Mouse (Mus musculus) heart, embryonic 13.5 days (tissue): Measurements from ENCODE around the gene Nr3c2. TPM values are rescaled to one million over a fixed set of nuclear protein-coding genes. Genes with fewer than 3 reads are reported as not detected.

Experiments used
- ATAC-seq: fragments of 200-750 bp; cut with Nextera tagmentation; 2 replicates; pipeline ENCODE4 v1.8.0; 2017; ENCODE audit warnings: moderate TSS enrichment; ENCODE audit not compliant: insufficient number of reproducible peaks, low FRiP score, low TSS enrichment; ENCODE audit errors: extremely low read depth
- H3K27ac ChIP-seq: fragments of 300-500 bp; sonication (generic); replicated peaks from 2 replicates; pipeline ENCODE4 v1.5.1; 2015; ENCODE audit warnings: moderate library complexity, mild to moderate bottlenecking, inconsistent platforms
- H3K27me3 ChIP-seq: fragments of 300-500 bp; sonication (generic); replicated peaks from 2 replicates; pipeline ENCODE4 v1.6.1; 2015; ENCODE audit warnings: mild to moderate bottlenecking, inconsistent platforms
- H3K36me3 ChIP-seq: fragments of 300-500 bp; sonication (generic); 2 replicates; pipeline ENCODE4 v1.6.1; 2015; ENCODE audit warnings: mild to moderate bottlenecking, inconsistent platforms
- H3K4me1 ChIP-seq: fragments of 300-500 bp; sonication (generic); 2 replicates; pipeline ENCODE4 v1.6.1; 2015; ENCODE audit warnings: inconsistent platforms
- H3K4me2 ChIP-seq: fragments of 300-500 bp; sonication (generic); 2 replicates; pipeline ENCODE4 v1.6.1; 2015; ENCODE audit warnings: inconsistent platforms, mild to moderate bottlenecking, moderate library complexity
- H3K4me3 ChIP-seq: fragments of 300-500 bp; sonication (generic); 2 replicates; pipeline ENCODE4 v1.5.1; 2015; ENCODE audit warnings: moderate library complexity, mild to moderate bottlenecking, inconsistent platforms
- H3K9ac ChIP-seq: fragments of 300-500 bp; sonication (generic); 2 replicates; pipeline ENCODE4 v1.6.1; 2015; ENCODE audit warnings: inconsistent platforms, mild to moderate bottlenecking, moderate library complexity
- H3K9me3 ChIP-seq: fragments of 300-500 bp; sonication (generic); 2 replicates; pipeline ENCODE4 v1.6.1; 2016; ENCODE audit warnings: inconsistent platforms
- WGBS: fragments of 180-500 bp; shearing (Covaris S2); methylation state at CpG from one replicate; pipeline ENCODE4 v1.1.7; 2015; ENCODE audit warnings: mixed read lengths; 5-methylcytosine and 5-hydroxymethylcytosine counted together
- polyA plus RNA-seq: library from polyadenylated mRNA; unstranded; fragments of >200 nt; fragmentation: Nextera tagmentation; extraction: Ambion mirVana; gene quantifications from 2 replicates; pipeline ENCODE4 v1.2.1, GENCODE M21; 2015

The Nr3c2 gene
- polyA plus RNA-seq: 3.2 and 3.9 TPM in 2 replicates

DNA sequence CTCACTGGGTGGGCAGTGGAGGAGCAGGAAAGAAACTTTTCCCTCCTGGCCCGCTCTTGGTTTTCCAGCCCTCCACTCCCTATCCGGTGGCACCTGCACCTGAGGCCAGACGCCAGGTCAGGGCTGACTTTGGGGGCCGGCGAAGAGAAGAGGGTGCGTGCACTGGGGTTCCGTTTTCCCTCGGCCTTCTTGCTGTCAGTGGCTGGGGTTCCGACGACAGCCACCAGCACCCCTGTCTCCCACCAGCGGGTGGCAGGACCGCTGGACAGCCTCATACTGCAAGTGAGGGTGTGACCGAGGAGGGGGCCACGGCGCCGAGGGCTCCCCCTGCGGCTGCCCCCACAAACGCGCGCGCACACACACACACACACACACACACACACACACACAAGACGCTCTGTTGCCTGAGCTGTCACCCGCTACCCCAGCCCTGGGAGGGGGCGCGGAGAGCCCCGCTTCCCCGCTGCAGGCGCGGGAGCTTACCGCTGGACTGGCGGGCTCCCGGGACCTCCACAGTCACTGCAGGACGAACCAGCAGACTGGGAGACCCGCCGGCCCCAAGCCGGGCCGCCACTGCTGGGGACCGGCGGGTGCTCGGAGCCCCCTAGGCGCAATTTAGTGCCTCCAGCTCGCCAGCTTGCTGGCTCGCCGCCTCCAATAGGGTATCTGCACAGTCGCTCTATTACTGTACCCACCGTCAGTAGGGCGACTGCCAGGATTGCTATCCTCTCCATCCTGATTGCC is at the start of gene Nr3c2:
TSS of gene Nr3c2 (plus strand) at position 32 of the 744 bp plus-strand sequence.
- H3K27ac ChIP-seq: no peak within 1 kb of the TSS
- H3K9me3 ChIP-seq: no peaks in the 10 kb centered on the region
- H3K4me2 ChIP-seq: peak within 1 kb of the TSS; percentile 100
- H3K9ac ChIP-seq: peak within 1 kb of the TSS; percentile 84
- no peak for ATAC-seq
- under 1% methylated on average over 39 of the region's 47 CpGs for WGBS
- H3K4me3 ChIP-seq: peak within 1 kb of the TSS; percentile 72
- H3K4me1 ChIP-seq: peaks cover 17% of the 10 kb centered on the region
- no peaks in the 10 kb centered on the region for H3K36me3 ChIP-seq
- H3K27me3 ChIP-seq: peaks cover 33% of the 10 kb centered on the region

DNA sequence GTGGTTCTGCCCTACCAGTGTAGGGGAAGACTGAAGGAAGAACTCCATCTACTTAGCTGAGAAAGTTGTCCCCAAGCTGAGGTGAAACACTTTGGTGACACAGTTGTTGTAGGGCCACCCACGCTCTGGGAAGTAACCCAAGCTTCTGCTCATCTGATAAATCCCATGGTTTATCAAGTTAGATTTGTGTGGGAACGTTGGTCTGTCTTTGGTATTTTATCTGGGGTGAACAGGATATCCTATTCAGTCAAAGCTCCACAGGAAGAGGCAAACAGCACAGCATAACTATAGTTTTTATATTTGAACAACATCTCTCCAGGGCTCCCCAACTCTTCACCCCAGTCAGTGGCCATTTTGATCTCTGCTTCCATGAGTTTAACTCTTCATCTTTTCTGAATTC is 40.7 kb upstream of the Nr3c2 start:
- 48% methylated on average over 2 of the region's 2 CpGs for WGBS
- no peak for ATAC-seq
- H3K27me3 ChIP-seq: no peaks in the 10 kb centered on the region

DNA sequence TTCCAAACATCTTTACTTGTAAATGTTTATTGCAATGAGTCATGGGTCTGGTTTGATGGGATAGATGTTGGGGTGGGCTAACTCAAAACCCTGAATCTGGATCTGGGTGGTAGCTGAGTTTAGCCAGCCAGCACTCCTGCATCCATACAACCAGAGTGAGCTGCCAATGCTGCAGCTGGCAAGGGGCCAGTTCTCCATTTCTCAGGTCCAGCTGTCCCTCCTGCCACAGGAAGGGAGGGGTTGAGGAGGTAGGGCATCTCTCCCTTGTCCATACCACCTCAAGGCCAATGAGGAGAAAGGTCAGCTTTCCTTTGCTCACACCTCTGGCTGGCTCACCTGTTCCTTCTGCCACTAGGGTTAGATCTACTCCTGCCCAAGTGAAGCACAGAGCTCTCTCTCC is 39.5 kb upstream of the Nr3c2 start:
- Histone ChIP-seq H3K9ac (no peak overlapping the region), H3K27me3 (no peaks in the 10 kb centered on the region), H3K27ac (no peak overlapping the region), H3K4me2 (no peak overlapping the region), H3K9me3 (no peaks in the 10 kb centered on the region), H3K4me1 (no peaks in the 10 kb centered on the region), H3K36me3 (no peaks in the 10 kb centered on the region), H3K4me3 (no peak overlapping the region)
- no peak for ATAC-seq

More for the DNA sequence above, 40.7 kb upstream of the Nr3c2 start:
- Histone ChIP-seq H3K36me3 (no peaks in the 10 kb centered on the region), H3K4me2 (no peak overlapping the region), H3K4me3 (no peak overlapping the region), H3K9ac (no peak overlapping the region), H3K27ac (no peak overlapping the region), H3K9me3 (no peaks in the 10 kb centered on the region), H3K4me1 (no peaks in the 10 kb centered on the region)

DNA sequence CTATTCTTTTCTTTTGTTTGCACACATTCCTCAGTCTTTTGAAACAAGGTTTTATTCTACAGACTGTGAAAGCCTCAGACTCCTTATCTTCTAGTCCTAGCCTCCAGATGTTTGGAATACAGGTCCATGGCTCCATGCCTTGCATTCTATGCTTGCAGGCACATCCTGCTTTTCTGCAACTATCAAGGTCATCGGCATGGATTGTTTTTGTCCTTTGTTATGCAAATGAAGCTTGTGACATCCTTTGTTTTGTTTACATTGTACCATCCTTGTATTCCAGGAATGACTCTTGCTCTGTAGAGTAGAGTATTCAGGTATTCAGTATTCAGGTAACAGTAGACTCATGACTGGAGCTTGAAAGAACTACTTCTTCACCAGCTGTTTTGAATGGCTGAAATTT is 36.2 kb upstream of the Nr3c2 start:
- H3K9me3 ChIP-seq: no peaks in the 10 kb centered on the region
- 74% methylated on average over 1 of the region's 1 CpGs for WGBS

DNA sequence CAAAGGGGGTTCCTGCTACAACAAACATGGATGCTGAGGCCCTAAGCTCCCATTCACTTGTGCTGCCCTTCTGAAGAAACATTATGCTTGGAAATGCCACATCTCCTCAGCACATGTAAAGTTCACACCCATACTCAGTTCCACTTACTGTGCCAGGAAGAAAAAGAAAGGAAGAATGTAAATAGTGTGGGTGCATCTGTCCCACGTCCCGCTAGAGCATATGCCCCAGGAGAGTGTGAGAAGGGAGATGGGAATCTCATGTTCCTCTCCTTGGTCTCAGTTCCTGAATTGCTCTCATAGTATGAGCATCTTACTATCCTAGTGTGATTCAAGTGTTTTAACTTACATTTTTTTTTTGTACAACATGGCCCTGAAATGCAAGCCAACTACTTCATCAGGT is 22.4 kb upstream of the Nr3c2 start:
- Histone ChIP-seq H3K9ac (no peak overlapping the region), H3K27ac (no peak overlapping the region), H3K36me3 (no peaks in the 10 kb centered on the region), H3K4me1 (no peaks in the 10 kb centered on the region), H3K9me3 (no peaks in the 10 kb centered on the region), H3K4me2 (no peak overlapping the region), H3K4me3 (no peak overlapping the region), H3K27me3 (no peaks in the 10 kb centered on the region)
- no peak for ATAC-seq
- 95% methylated on average over 2 of the region's 2 CpGs for WGBS

More for the DNA sequence above, 36.2 kb upstream of the Nr3c2 start:
- Histone ChIP-seq H3K4me3 (no peak overlapping the region), H3K4me1 (no peaks in the 10 kb centered on the region), H3K27ac (no peak overlapping the region), H3K27me3 (no peaks in the 10 kb centered on the region), H3K4me2 (no peak overlapping the region), H3K9ac (no peak overlapping the region), H3K36me3 (no peaks in the 10 kb centered on the region)
- ATAC-seq: no peak

DNA sequence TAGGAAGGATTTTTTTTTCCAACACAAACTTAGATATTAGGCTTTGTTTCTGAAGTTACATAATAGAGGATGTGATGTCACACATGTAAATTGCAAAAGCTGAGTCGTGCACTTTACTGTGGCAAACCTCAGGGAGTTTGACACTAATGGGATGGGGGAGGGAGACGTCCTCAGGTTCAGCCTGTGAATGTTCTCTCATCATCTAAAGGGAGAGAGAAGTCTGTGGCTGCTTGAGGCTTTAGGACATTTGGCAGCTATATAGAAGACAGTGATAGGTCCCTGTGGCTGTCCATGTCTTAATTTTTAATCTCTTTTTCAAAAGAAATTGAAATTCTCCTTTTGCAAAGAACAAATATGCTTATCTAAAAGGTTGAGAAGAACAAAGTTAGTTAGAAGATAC is 2.2 kb upstream of the Nr3c2 start:
- Histone ChIP-seq H3K27me3 (peaks cover 17% of the 10 kb centered on the region), H3K4me2 (no peak overlapping the region), H3K4me1 (peaks cover 17% of the 10 kb centered on the region), H3K4me3 (no peak overlapping the region), H3K9ac (no peak overlapping the region), H3K9me3 (0 out of 2 replicates have a peak, but pooled peaks cover 2% of the 10 kb centered on the region), H3K27ac (no peak overlapping the region), H3K36me3 (no peaks in the 10 kb centered on the region)
- ATAC-seq: no peak
- WGBS: 4% methylated on average over 2 of the region's 2 CpGs

DNA sequence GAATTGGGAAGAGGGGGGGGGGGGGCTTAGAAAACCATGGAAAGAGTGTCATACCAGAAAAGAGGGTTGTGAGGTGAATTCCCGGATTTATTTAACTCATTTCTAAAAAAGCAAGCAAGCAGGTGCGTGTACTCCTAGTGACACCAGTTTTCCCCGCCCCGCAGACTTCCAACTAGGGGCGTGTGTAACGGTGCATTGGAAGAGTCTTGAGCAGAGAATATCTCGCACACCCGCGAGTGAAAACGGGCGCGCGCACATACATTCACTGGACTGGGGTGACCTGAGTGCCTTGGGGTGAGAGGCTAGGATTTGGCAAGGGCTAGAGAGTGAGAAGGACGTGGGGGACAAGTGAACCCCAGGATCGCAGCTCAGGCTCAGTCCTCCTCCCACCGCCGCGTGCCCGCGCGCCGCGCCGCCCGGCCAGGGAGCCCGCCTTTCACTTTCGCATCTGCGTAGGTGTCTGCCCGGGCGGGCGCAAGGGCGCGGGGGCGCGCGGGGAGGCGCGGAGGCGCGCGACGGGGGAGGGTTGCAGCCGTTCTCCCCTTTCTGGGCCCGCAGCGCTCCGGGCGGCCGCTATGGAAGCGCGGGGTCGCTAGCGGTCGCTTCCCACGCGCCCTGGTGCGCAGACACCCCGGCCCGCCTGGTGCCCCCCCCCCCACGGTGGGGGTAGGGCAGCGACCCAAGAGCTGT is 376 bp upstream of the Nr3c2 start:
- ATAC-seq: 0 out of 2 replicates have a peak, but pooled peaks have one; percentile 2
- under 1% methylated on average over 51 of the region's 60 CpGs for WGBS
- peak overlapping the region; percentile 100 for H3K4me2 ChIP-seq

DNA sequence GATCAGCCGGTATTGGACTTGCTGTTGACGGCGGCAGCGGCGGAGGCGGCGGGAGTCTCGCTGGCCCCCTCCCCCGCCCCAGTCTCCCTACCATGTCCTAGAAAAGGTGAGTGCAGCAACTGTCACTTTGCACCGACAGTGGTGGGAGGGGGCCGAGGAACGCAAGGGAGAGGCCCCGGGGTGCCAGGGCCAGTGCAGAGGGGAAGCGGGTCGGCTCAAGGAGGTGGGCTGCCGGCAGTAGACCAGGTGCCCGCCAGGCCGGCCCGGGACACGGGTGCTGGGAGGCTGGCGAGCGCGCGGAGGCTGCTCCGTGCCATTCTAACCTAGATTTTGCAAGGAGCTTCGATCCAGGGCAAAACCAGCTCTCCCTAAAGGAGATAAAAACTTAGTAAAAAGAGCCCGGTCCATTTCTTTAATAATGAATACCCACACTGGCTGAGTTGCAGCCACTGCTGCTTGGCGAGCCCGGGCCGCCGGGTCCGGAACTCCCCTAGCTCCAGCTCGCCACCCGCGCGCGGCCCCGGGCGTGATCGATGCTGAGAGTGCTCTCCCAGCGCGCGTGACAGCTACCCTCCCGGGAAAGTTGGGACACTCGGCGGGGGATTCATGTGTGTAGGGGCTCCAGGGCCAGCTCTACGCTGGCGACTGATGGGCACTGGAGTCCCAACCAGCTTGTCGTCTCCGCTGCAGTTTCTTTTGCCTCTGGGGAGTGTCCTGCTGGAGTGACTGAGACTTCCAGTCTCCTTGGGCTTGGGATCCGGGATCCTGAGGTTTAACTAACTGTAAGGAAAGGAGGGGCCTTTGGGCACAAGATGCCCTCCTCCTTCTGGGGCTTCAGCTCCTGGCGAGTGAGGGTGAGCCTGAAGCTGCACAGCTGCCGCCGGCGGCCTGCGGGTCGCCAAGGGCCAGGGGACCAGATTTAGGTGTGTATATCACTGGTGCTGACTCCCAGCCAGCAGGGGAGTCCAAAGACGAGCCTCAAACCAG is 1.2 kb downstream of the Nr3c2 start:
- no peak for ATAC-seq
- Histone ChIP-seq H3K27me3 (peaks cover 36% of the 10 kb centered on the region), H3K4me2 (peak overlapping the region; percentile 100), H3K9ac (peak overlapping the region; percentile 84), H3K4me1 (peaks cover 17% of the 10 kb centered on the region), H3K4me3 (peak overlapping the region; percentile 72), H3K36me3 (no peaks in the 10 kb centered on the region), H3K9me3 (no peaks in the 10 kb centered on the region), H3K27ac (no peak overlapping the region)
- under 1% methylated on average over 58 of the region's 58 CpGs for WGBS

More for the DNA sequence above, 376 bp upstream of the Nr3c2 start:
- H3K9ac ChIP-seq: peak overlapping the region; percentile 84
- H3K27me3 ChIP-seq: peaks cover 30% of the 10 kb centered on the region
- H3K4me1 ChIP-seq: peaks cover 17% of the 10 kb centered on the region
- peak overlapping the region; percentile 72 for H3K4me3 ChIP-seq
- no peaks in the 10 kb centered on the region for H3K36me3 ChIP-seq
- no peaks in the 10 kb centered on the region for H3K9me3 ChIP-seq
- no peak overlapping the region for H3K27ac ChIP-seq

DNA sequence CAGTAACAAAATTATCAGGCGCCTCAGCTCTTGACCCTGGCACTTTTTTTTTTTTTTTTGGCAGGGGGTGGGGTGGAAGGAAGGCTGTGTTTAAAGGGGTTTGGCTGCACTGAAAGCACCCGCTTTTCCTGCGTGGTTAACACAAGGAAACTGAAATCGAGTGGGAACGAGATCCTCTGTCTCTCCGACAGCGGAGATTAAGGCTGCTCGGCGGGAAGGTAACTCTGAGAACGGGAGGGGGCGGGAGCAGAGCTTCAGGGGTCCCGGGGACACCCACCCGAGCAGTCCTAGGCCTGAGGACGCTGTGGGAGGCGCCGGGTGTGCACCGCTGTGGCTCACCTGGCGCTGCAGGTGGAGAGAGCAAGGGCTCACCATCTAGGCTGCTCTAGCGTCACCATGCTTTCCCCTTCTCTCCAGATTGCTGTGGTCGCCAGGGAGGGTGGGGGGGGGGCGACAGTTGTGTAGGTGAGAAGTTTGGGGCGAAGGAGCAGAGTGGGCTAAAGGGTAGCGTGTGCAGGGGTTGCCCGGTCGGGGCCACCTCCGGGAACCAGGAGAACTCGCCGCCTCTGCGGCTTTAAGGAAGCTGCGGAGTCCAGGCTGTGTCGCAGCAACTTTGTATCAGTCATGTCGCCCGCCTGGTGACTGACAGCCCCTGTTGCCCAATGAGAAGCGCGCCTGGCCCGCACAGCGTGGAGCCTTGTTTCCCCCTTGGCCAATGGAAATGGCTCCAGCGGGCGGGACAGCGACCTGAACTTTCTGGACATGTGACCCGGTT is 2.4 kb downstream of the Nr3c2 start:
- peaks cover 36% of the 10 kb centered on the region for H3K27me3 ChIP-seq
- peak; percentile 94 for ATAC-seq
- no peak overlapping the region for H3K27ac ChIP-seq
- H3K9ac ChIP-seq: peak overlapping the region; percentile 84
- no peaks in the 10 kb centered on the region for H3K36me3 ChIP-seq
- peak overlapping the region; percentile 72 for H3K4me3 ChIP-seq
- H3K4me2 ChIP-seq: peak overlapping the region; percentile 100
- H3K9me3 ChIP-seq: no peaks in the 10 kb centered on the region
- under 1% methylated on average over 40 of the region's 41 CpGs for WGBS
- H3K4me1 ChIP-seq: peaks cover 17% of the 10 kb centered on the region

DNA sequence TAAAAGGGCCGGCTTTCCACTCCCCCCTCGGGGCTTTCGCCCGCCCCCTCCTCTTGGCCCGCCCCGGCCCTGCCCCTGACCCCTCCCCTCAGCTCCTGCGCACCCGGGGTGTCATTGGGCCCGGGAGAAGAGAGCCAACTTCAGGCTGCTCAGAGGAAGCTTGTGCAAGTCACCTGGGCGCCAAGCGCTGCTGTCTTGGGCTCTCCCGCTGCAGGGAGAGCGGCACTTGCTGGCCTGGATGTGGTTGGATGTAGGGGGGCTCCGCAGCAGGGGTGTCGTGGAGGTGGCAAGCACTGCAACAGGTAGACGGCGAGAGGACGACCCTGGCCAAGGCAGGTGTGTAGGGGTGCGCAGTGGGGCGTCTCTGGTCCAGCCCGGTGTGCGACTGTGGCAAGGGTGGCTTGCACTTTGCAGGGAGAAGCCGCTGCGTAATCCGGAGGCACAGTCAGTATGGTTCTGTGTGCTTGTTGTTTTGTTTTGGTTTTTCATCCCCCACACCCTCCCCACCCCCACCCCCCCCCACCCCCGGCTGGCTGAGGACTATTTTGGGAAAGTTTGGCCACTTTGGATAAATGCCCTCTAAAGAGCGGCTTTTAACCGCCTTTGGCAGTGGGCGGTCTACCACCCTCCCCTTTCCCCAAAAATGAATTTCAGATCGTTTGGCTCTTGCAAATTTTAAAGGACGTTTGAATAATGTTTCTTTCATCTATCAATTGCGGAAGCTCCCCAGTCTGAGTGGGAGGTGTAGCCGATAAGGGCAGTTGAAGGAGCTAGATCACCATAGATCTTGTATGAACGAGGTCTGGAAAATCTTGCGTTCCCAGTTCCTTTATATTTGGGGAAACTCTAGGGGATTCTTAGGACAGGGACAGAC is 3.2 kb downstream of the Nr3c2 start:
- Histone ChIP-seq H3K4me2 (peak overlapping the region; percentile 100), H3K36me3 (no peaks in the 10 kb centered on the region), H3K9me3 (no peaks in the 10 kb centered on the region), H3K4me1 (peaks cover 17% of the 10 kb centered on the region), H3K9ac (peak overlapping the region; percentile 82), H3K4me3 (peak overlapping the region; percentile 72), H3K27ac (no peak overlapping the region), H3K27me3 (peaks cover 32% of the 10 kb centered on the region)
- WGBS: 2% methylated on average over 35 of the region's 35 CpGs
- ATAC-seq: peak; percentile 10; the same call in 1 of the 2 replicates
